Mouse (Mus musculus) limb, embryonic 12.5 days (tissue): ENCODE measurements around the gene Tgfb1. TPM values are rescaled to one million over a fixed set of nuclear protein-coding genes. Genes with fewer than 3 reads are reported as not detected.

Experiments
- ATAC-seq: fragments of 200-750 bp; cut with Nextera tagmentation; 2 replicates; pipeline ENCODE4 v1.8.0; 2017; ENCODE audit warnings: low read depth, moderate TSS enrichment; ENCODE audit not compliant: insufficient number of reproducible peaks, insufficient read depth, low FRiP score, low TSS enrichment
- H3K27ac ChIP-seq: fragments of 300-500 bp; sonication (generic); 2 replicates; pipeline ENCODE4 v1.5.1; 2016; ENCODE audit warnings: mild to moderate bottlenecking, moderate library complexity
- H3K27me3 ChIP-seq: fragments of 300-500 bp; sonication (generic); 2 replicates; pipeline ENCODE4 v1.6.1; 2016; ENCODE audit warnings: mild to moderate bottlenecking, moderate library complexity
- H3K36me3 ChIP-seq: fragments of 300-500 bp; sonication (generic); 2 replicates; pipeline ENCODE4 v1.6.1; 2016; ENCODE audit warnings: mild to moderate bottlenecking, moderate library complexity
- H3K4me1 ChIP-seq: fragments of 300-500 bp; sonication (generic); replicated peaks from 2 replicates; pipeline ENCODE4 v1.6.1; 2016
- H3K4me2 ChIP-seq: fragments of 300-500 bp; sonication (generic); 2 replicates; pipeline ENCODE4 v1.6.1; 2016; ENCODE audit warnings: mild to moderate bottlenecking, moderate library complexity
- H3K4me3 ChIP-seq: fragments of 300-500 bp; sonication (generic); replicated peaks from 2 replicates; pipeline ENCODE4 v1.5.1; 2016; ENCODE audit warnings: mild to moderate bottlenecking
- H3K9ac ChIP-seq: fragments of 300-500 bp; sonication (generic); replicated peaks from 2 replicates; pipeline ENCODE4 v1.6.1; 2016; ENCODE audit warnings: mild to moderate bottlenecking, moderate library complexity
- H3K9me3 ChIP-seq: fragments of 300-500 bp; sonication (generic); 2 replicates; pipeline ENCODE4 v1.6.1; 2016; ENCODE audit warnings: mild to moderate bottlenecking, moderate library complexity
- WGBS: fragments of 180-500 bp; shearing (Covaris S2); methylation state at CpG from one replicate; pipeline ENCODE4 v1.1.7; 2016; 5-methylcytosine and 5-hydroxymethylcytosine counted together
- polyA plus RNA-seq: library from polyadenylated mRNA; unstranded; fragments of >200 nt; fragmentation: Nextera tagmentation; extraction: Ambion mirVana; gene quantifications from 2 replicates; pipeline ENCODE4 v1.2.1, GENCODE M21; 2016

The Tgfb1 gene
- polyA plus RNA-seq, 1 experiment from 2014 or later, result 1.6 TPM

- no peak overlapping the region; the same call in 1 of the 2 replicates for H3K27ac ChIP-seq
- no peak overlapping the region for H3K4me3 ChIP-seq
- peaks cover 48% of the 10 kb centered on the region for H3K4me1 ChIP-seq
- no peak for ATAC-seq
- H3K36me3 ChIP-seq, result 0 out of 2 replicates have a peak, but pooled peaks cover 5% of the 10 kb centered on the region
- WGBS, result 45% methylated on average over 7 of the region's 7 CpGs
- H3K27me3 ChIP-seq, result peaks cover 23% of the 10 kb centered on the region
- no peak overlapping the region for H3K4me2 ChIP-seq
- H3K9me3 ChIP-seq, result peaks cover 7% of the 10 kb centered on the region; the same call in 1 of the 2 replicates
- no peak overlapping the region for H3K9ac ChIP-seq
Observed at GRCm38 (mm10) chr7:25706578-25707170, 19.9 kb downstream of the Tgfb1 start.

GRCm38 (mm10) chr7:25707581-25708292 lies 20.9 kb downstream of the Tgfb1 start:
- Histone ChIP-seq H3K27me3 (peaks cover 23% of the 10 kb centered on the region), H3K4me3 (no peak overlapping the region), H3K9me3 (no peaks in the 10 kb centered on the region), H3K9ac (0 out of 2 replicates have a peak overlapping the region, but pooled peaks have one; percentile 24), H3K36me3 (peaks cover 13% of the 10 kb centered on the region), H3K4me2 (no peak overlapping the region), H3K27ac (peak overlapping the region; percentile 54), H3K4me1 (peaks cover 58% of the 10 kb centered on the region)
- 65% methylated on average over 15 of the region's 15 CpGs for WGBS
- ATAC-seq, result 0 out of 2 replicates have a peak, but pooled peaks have one; percentile 21

GRCm38 (mm10) chr7:25709961-25710360 lies 23.2 kb downstream of the Tgfb1 start:
- Histone ChIP-seq H3K4me3 (no peak overlapping the region), H3K4me1 (peaks cover 53% of the 10 kb centered on the region), H3K9me3 (no peaks in the 10 kb centered on the region), H3K36me3 (peaks cover 35% of the 10 kb centered on the region), H3K4me2 (peak overlapping the region; percentile 28), H3K27ac (0 out of 2 replicates have a peak overlapping the region, but pooled peaks have one; percentile 12), H3K9ac (peak overlapping the region; percentile 48), H3K27me3 (peaks cover 7% of the 10 kb centered on the region; the same call in 1 of the 2 replicates)
- WGBS, result 15% methylated on average over 12 of the region's 12 CpGs
- no peak for ATAC-seq

GRCm38 (mm10) chr7:25710519-25711130 lies 23.8 kb downstream of the Tgfb1 start:
- 8% methylated on average over 7 of the region's 7 CpGs for WGBS
- H3K36me3 ChIP-seq, result peaks cover 42% of the 10 kb centered on the region
- no peak for ATAC-seq
- H3K9me3 ChIP-seq, result no peaks in the 10 kb centered on the region
- peak overlapping the region; percentile 48; the same call in 1 of the 2 replicates for H3K9ac ChIP-seq
- peaks cover 50% of the 10 kb centered on the region for H3K4me1 ChIP-seq
- H3K27ac ChIP-seq, result peak overlapping the region; percentile 79; the same call in 1 of the 2 replicates
- H3K4me3 ChIP-seq, result no peak overlapping the region
- peaks cover 3% of the 10 kb centered on the region; the same call in 1 of the 2 replicates for H3K27me3 ChIP-seq
- peak overlapping the region; percentile 28 for H3K4me2 ChIP-seq

GRCm38 (mm10) chr7:25711165-25711564 lies 24.4 kb downstream of the Tgfb1 start:
- peak overlapping the region; percentile 51 for H3K9ac ChIP-seq

GRCm38 (mm10) chr7:25711731-25712197 lies 25.0 kb downstream of the Tgfb1 start:
- WGBS, result 5% methylated on average over 7 of the region's 7 CpGs
- peak; percentile 6; the same call in 1 of the 2 replicates for ATAC-seq
- Histone ChIP-seq H3K9ac (peak overlapping the region; percentile 51), H3K4me1 (peaks cover 50% of the 10 kb centered on the region), H3K27ac (peak overlapping the region; percentile 79), H3K36me3 (peaks cover 49% of the 10 kb centered on the region), H3K4me3 (no peak overlapping the region), H3K4me2 (peak overlapping the region; percentile 15; the same call in 1 of the 2 replicates), H3K27me3 (0 out of 2 replicates have a peak, but pooled peaks cover 3% of the 10 kb centered on the region), H3K9me3 (no peaks in the 10 kb centered on the region)

More at GRCm38 (mm10) chr7:25711165-25711564, 24.4 kb downstream of the Tgfb1 start:
- peaks cover 50% of the 10 kb centered on the region for H3K4me1 ChIP-seq
- H3K27ac ChIP-seq, result peak overlapping the region; percentile 79
- H3K9me3 ChIP-seq, result no peaks in the 10 kb centered on the region
- H3K36me3 ChIP-seq, result peaks cover 47% of the 10 kb centered on the region
- no peak overlapping the region for H3K4me3 ChIP-seq
- H3K27me3 ChIP-seq, result 0 out of 2 replicates have a peak, but pooled peaks cover 3% of the 10 kb centered on the region
- 43% methylated on average over 5 of the region's 5 CpGs for WGBS
- H3K4me2 ChIP-seq, result 0 out of 2 replicates have a peak overlapping the region, but pooled peaks have one; percentile 15
- ATAC-seq, result peak; percentile 5; the same call in 1 of the 2 replicates

- Histone ChIP-seq H3K4me1 (peaks cover 48% of the 10 kb centered on the region), H3K9ac (no peak overlapping the region), H3K27ac (no peak overlapping the region), H3K9me3 (no peaks in the 10 kb centered on the region), H3K36me3 (peaks cover 49% of the 10 kb centered on the region), H3K4me2 (no peak overlapping the region), H3K27me3 (0 out of 2 replicates have a peak, but pooled peaks cover 3% of the 10 kb centered on the region), H3K4me3 (no peak overlapping the region)
- 87% methylated on average over 9 of the region's 9 CpGs for WGBS
- no peak for ATAC-seq
Observed at GRCm38 (mm10) chr7:25712801-25713200, 26.0 kb downstream of the Tgfb1 start.

GRCm38 (mm10) chr7:25714581-25714980 lies 27.8 kb downstream of the Tgfb1 start:
- WGBS, result 93% methylated on average over 8 of the region's 8 CpGs
- ATAC-seq, result no peak
- Histone ChIP-seq H3K27me3 (0 out of 2 replicates have a peak, but pooled peaks cover 3% of the 10 kb centered on the region), H3K9ac (no peak overlapping the region), H3K27ac (no peak overlapping the region), H3K4me3 (no peak overlapping the region), H3K4me2 (no peak overlapping the region), H3K4me1 (peaks cover 51% of the 10 kb centered on the region), H3K9me3 (no peaks in the 10 kb centered on the region), H3K36me3 (peaks cover 49% of the 10 kb centered on the region)

GRCm38 (mm10) chr7:25715731-25716271 lies 29.0 kb downstream of the Tgfb1 start:
- 93% methylated on average over 22 of the region's 22 CpGs for WGBS
- no peak for ATAC-seq
- Histone ChIP-seq H3K4me1 (peaks cover 39% of the 10 kb centered on the region), H3K27ac (no peak overlapping the region), H3K4me2 (no peak overlapping the region), H3K9me3 (no peaks in the 10 kb centered on the region), H3K36me3 (peaks cover 57% of the 10 kb centered on the region), H3K9ac (no peak overlapping the region), H3K4me3 (no peak overlapping the region), H3K27me3 (no peaks in the 10 kb centered on the region)

- Histone ChIP-seq H3K27ac (no peak overlapping the region), H3K4me2 (peak overlapping the region; percentile 85), H3K36me3 (peaks cover 61% of the 10 kb centered on the region), H3K9ac (no peak overlapping the region), H3K9me3 (no peaks in the 10 kb centered on the region), H3K4me1 (peaks cover 23% of the 10 kb centered on the region), H3K4me3 (peak overlapping the region; percentile 71; the same call in 1 of the 2 replicates), H3K27me3 (no peaks in the 10 kb centered on the region)
- WGBS, result 90% methylated on average over 3 of the region's 3 CpGs
- no peak for ATAC-seq
Observed at GRCm38 (mm10) chr7:25717478-25717877, 30.7 kb downstream of the Tgfb1 start.
